Mouse (Mus musculus): ENCODE measurements around the gene Lsm11.

- TF ChIP-seq CTCF (IDR thresholded peaks at IDR 0.05; ENCODE audit: control insufficient read depth, insufficient read depth, low read length) (no peak), POLR2A (IDR thresholded peaks at IDR 0.05; ENCODE audit: borderline replicate concordance, control insufficient read depth, low read depth, low read length) (no peak)
Measured at GRCm38 (mm10) chr11:45881683-45882068, 63.1 kb downstream of the Lsm11 start.

Data from bone marrow, adult 2 months (tissue).